Mouse (Mus musculus): ENCODE measurements around the gene Gpc3.
"Not testable (repeated sequence)": the region's sequence is repeated elsewhere in the genome, so short reads cannot be mapped to it uniquely, and the experiment has no call there.

The Gpc3 gene

DNA sequence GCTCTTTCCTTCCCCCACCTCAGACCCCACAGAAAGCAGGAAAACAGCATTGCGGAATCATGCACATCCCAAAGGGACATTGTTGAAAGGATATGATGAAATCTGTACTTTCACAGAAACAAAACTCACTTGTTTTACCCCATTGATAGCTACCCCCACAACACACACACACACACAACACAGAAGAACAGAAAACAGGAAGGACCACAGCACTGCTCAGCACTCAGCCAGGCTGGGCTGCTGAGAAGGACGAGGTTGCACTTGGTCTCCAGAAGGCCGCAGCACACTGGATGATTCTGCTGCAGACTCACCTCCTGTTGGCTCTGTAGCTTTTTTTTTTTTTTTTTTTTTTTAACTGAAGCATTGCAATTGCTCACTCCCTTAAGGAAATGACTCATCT lies 193.9 kb downstream of the Gpc3 start:
- no peak for DNase-seq (ENCODE audit: extremely low spot score, low spot score)

DNA sequence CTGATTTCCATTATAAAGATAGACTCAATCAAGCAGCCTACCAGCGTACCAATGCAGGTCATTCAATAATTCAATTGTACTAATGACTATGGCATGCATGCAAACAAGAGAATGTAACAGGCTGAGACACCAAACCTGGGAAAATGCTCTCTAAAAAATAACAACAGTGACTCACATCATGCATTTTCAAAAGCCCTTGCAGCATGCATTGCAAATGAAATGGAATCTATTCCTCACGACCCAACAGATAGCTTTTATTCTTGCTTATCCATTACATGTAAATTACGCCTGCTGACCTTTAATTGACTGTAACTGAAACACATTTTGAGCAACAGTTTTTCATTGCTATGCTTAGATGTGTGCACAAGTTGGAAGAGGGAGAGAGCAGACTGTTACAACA lies 200.8 kb downstream of the Gpc3 start:
- no peak for DNase-seq (ENCODE audit: extremely low spot score, low spot score)

DNA sequence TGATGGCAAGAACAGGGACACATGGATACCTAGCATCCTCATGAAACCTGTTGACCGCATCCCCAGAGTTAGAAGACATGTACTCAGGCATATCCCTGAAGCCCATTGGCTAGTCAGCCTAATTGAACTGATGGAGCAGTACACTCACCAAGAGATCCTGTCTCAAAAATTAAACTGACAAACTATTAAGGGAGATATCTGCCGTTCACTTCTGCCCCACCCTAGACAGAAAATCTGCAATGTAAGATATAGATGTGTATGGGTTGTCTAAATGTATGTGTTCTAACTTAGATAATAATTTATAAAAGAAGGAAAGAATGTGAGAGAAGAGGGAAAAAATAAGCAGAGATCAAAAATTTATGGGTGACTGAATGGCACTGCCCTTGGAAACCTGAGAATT lies 212.6 kb downstream of the Gpc3 start:
- no peak for DNase-seq (ENCODE audit: extremely low spot score, low spot score)

- no peak for DNase-seq (ENCODE audit: extremely low spot score, low spot score)
These were observed 238.6 kb downstream of the Gpc3 start for GRCm38 (mm10) chrX:52375129-52375528.

DNA sequence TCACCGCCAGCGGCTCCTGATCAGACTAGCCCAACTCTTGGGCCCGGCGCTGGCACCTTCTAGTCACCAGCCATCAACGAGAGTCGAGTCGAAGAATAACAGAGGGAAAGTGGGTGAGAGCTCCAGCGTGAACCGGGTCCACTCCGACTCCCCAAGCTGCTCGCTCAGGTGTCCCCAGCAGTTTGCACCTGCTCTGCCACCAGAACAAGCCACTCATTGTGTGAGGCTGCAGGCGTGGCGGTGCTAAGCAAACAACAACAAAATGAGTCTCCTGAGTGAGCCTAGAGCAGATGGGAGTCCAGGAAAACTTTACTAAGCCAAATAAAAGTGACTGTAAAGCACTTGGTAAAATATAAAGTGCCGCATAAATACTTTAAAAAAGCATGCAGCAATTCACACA lies 239.5 kb downstream of the Gpc3 start:
- DNase-seq (ENCODE audit: extremely low spot score, low spot score): no peak

DNA sequence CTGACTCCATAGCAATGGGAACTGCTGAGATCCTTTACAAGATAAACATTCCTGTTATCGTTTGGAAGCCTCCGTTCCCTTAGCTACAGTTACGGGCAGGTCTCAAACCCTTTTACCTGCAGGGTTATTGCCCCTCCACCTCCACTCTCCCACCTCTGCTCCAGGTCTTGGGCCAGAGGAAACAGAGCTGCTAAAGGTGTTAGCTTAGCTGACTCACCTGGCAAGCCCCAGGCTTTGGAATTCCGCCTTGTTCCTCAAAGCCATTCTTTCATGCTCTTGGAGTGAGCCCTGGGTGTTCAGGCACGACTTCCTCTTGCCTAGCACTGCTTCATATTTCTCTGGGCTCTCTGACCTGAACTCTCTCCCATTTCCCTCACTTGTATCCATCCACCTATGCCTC lies 241.3 kb downstream of the Gpc3 start:
- no peak for DNase-seq (ENCODE audit: extremely low spot score, low spot score)

DNA sequence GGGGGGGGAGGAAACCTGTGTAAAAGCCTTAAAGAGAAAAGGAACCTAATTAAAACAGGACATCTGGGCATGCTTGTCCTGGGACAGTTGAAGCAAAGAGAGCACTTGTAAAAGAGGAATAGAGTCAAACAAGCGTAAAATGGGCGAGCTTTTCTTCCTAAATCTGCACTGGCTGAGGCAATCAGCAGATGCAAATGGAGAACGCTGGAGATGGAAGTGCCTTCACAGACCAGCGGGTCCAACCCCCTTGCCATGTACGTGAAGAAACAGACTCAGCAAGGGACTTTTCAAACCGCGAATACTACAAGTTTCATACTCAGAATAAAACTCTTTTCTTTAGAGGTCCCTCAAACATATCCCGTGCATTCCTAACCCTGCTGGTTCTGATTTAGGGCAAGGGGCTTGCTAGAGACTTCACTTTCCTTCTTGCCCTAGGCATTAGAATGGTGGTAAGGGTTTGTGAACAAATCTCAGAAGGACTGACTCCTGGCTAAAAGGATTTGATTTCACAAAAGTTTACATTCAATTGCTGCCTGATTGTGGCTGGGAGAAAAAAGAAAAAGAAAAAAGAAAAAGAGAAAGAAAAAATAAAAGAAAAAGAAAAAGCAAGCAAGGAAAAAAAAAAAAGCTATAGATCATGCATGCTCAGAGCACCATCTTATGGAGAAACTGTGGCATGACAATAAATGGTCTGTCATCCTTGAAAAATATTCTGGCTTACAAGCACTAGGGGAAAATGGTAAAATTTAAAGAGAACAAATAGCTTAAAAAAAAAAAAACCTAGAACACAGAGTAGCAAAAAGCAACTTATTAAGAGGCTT lies 243.6 kb downstream of the Gpc3 start:
- DNase-seq (ENCODE audit: extremely low spot score, low spot score): peak; percentile 22

GRCm38 (mm10) chrX:52369304-52369937 lies 244.3 kb downstream of the Gpc3 start:
- no peak for DNase-seq (ENCODE audit: extremely low spot score, low spot score)

- no peak for DNase-seq (ENCODE audit: extremely low spot score, low spot score)
These were observed 246.9 kb downstream of the Gpc3 start for GRCm38 (mm10) chrX:52366826-52367225.

DNA sequence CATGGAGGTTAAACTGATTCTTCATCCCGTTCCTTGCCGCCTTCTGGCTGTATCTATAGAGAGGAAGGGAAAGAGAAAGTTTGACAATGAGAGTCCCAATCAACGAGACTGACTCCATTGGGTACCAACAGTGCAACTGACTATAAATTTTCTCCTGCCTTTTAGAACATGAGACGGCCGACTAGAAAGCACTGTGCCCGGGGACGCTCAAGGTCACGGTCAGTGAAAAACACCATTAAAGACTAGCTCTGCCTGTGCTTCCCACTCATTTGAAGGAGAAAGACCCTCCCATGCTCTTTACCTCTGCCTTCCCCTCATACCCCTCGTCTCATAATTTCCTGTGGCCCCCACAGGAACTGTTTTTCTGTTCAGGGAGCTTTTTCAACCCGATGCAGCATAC lies 248.0 kb downstream of the Gpc3 start:
- DNase-seq (ENCODE audit: extremely low spot score, low spot score): no peak

- DNase-seq (ENCODE audit: extremely low spot score, low spot score): no peak
These were observed 251.3 kb downstream of the Gpc3 start for GRCm38 (mm10) chrX:52362241-52363011.

GRCm38 (mm10) chrX:52352981-52353380 lies 260.8 kb downstream of the Gpc3 start:
- DNase-seq (ENCODE audit: extremely low spot score, low spot score): no peak

DNA sequence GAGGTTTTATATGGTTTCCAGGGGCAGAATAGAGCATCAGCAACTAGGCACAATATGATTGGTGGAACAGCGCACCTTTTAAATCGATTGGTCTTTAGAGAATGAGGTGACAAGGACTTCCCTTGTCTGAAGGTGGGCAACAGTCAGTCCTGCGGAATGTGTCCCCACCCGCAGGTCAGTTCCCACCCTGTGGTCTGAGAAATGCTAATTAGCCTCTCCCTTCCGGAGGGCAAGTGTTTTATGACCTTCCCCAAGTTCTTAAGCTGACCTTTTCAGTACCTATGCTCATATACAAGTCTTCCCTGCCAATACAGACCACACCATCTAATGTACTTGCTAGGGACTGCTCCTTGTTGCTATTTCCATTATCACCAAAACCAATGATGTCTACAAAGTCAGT lies 263.1 kb downstream of the Gpc3 start:
- not testable (repeated sequence) for DNase-seq (ENCODE audit: extremely low spot score, low spot score)

DNA sequence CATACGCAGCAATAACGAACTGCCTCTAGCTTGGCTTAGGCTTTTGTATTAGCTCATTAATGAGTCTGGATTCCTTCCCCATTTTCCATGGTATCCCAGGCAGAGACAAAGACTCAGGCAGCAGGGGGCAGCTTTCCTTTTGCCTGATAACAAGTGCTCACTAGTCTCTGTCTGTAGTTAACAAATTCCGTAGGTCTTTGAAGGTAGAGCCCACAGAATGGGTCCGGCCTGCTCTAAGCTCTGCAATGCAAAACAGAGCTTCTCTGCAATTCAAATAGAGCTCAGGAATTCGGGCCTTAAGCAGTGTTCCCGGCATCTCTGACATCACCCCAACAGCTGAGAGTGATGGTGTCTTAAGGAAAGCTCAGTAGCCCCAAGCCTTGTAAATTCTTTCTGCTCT lies 265.0 kb downstream of the Gpc3 start:
- DNase-seq (ENCODE audit: extremely low spot score, low spot score): no peak

DNA sequence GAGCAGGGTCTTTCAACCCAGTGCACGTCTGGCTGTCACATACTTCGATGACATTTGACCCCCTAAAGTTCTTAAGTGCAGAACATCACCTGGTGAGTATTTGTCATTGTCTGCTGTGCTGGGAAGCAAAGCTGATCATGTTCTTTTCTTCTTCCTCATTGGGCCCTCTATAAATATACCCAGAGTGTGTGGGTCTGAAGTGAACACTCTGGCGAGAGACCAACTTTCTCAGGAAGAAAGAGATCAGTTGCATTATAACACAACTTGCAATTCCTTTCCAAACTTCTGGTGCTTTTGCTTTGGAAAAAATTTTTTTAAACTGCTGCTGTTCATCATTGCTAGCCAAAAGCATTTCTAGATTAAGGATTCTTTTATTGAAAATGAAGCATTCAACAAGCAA lies 269.7 kb downstream of the Gpc3 start:
- DNase-seq (ENCODE audit: extremely low spot score, low spot score): no peak

GRCm38 (mm10) chrX:52340251-52340650 lies 273.5 kb downstream of the Gpc3 start:
- no peak for DNase-seq (ENCODE audit: extremely low spot score, low spot score)

DNA sequence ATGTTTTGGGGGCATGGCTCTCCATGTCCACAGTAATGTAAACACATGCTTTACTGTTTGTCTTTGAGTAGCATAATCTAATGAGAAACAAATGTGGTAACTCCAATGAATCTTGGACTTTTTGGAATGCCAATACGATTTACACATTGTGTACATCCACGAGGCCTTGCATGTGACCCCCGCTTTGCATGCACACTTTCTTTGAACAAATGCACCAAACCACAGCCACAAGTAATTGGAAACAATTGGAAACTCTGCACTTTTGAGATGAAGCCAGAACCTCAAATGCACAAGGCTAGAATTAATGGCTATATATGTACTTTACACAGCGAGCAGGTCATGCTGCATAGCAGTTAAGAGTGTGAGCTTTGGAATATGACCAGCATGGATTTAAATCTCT lies 292.0 kb downstream of the Gpc3 start:
- no peak for DNase-seq (ENCODE audit: extremely low spot score, low spot score)

DNA sequence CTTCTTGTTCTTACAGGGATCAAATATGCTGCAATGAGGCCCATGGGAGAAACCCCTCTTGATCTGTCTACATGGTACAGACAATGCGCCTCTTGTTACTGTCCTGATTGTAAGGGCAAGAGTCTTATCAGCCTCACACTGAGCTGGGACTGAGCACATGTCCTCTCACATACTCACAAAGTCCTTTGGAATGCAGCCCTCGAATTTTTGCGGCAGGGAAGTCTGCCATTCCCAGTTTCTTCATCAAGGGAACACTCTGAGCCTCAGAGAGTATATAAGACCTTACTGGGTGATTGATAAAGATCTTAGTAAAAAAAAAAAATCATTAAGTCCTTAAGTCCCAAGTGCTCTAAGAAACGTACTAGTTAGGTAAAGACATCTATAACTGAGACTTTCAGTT lies 293.1 kb downstream of the Gpc3 start:
- DNase-seq (ENCODE audit: extremely low spot score, low spot score): no peak

DNA sequence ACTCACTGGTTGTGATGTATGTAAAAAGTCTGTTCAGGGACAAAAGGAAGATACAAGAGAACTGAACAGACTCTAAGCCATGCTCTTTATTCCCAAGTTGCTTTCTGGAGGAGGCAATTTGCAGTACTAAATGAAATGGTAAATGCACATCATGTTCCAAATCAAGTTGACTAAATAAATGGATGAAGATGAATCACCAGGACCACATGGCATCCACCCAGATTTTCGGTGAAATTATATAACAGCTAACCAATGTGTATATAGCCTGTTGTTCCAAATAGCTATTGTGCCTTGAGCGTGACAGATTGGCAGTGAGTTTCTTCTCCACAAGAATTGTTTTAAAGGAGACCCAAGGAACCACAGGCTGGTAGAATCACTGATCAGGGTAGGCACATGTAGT lies 302.8 kb downstream of the Gpc3 start:
- no peak for DNase-seq (ENCODE audit: extremely low spot score, low spot score)

GRCm38 (mm10) chrX:52305226-52305625 lies 308.5 kb downstream of the Gpc3 start:
- DNase-seq (ENCODE audit: extremely low spot score, low spot score): no peak

DNA sequence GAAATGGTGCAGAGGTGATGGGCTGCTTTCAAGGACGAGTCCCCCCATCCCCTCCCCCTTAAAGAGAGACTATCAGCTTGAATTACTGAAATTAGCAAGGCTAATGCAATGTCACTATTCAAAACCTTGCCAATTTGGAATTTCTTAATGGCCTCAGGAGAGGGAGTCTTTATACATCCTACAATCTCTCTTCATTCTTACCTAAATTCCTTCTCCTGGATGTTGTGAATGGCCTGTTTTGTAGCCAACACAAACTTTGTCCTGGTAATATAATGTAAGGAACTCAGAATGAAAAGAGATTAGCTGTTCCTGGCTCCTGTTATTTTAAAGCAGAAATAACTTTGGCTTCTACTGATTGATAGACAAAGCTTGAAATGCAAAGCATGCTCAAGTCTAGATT lies 325.0 kb downstream of the Gpc3 start:
- DNase-seq (ENCODE audit: extremely low spot score, low spot score): no peak

DNA sequence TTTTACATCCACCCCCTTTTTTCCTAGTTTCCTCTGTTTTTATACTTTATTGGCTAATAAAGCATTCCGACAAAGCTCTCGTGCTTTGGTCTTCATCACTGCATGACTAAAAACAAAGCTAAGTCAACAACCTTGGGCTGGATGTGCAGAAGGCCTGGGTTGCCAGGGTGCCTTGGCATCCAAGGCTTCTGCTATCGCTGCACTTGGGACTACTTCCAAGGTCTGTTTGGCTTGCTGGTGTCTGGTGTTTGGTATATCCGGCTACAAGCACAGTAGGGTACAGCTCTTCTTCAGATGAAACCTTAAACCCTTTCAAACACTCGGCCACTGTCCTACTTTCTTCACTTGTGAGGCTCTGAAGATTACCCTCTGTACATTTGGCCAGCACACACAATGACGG lies 325.8 kb downstream of the Gpc3 start:
- DNase-seq (ENCODE audit: extremely low spot score, low spot score): no peak

Measured in neural tube, embryonic 10.5 days (tissue).